Mouse (Mus musculus): ENCODE results near the gene Ruvbl2.
A peak's percentile ranks its signal among the peaks of the same experiment; 100 is the strongest.

Gene Ruvbl2

DNA sequence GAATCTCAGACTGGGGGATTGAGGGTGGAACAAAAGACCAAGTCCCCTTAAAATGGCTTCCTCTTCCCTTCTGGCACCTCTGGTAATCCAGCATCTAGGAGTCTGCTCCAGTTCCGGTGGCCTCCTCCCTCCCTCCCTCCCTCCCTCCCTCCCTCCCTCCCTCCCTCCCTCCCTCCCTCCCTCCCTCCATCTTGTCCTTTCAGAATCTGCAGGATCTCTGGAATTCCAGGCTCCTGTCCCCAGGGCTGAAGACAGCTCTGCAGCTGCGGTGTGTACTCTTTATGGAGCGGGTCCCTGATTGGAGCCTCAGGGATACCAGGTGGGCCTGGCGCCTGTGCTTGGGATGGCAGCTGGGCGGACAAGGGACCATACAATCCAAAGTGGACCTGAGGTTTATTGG is 23.4 kb upstream of the Ruvbl2 start:
- no peak for DNase-seq (ENCODE audit: low spot score)

DNA sequence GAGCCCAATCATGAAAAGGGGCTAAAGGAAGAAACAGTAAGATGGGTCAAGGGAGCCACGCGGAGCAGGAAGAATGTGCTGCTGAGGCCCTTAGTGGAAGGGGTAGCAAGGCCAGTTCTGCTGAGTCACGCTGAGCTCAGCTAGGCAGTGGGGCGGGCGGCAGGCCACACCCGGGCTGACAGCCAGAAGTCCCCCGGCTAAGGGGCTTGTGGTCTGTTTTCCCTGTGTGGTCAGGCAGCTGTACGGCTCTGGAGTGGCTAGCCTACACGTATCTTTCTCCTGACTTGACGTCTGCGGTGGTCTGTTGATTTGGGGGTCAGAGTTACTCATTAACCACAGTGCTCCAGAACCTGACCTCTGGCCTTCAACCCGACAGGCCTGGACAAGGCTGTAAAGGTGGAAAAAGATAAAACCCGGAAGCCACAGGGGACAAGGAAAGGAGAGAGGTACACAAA is 23.0 kb upstream of the Ruvbl2 start:
- DNase-seq (ENCODE audit: low spot score), result no peak

GRCm38 (mm10) chr7:45460377-45460776 is 22.5 kb upstream of the Ruvbl2 start:
- DNase-seq (ENCODE audit: low spot score), result no peak

DNA sequence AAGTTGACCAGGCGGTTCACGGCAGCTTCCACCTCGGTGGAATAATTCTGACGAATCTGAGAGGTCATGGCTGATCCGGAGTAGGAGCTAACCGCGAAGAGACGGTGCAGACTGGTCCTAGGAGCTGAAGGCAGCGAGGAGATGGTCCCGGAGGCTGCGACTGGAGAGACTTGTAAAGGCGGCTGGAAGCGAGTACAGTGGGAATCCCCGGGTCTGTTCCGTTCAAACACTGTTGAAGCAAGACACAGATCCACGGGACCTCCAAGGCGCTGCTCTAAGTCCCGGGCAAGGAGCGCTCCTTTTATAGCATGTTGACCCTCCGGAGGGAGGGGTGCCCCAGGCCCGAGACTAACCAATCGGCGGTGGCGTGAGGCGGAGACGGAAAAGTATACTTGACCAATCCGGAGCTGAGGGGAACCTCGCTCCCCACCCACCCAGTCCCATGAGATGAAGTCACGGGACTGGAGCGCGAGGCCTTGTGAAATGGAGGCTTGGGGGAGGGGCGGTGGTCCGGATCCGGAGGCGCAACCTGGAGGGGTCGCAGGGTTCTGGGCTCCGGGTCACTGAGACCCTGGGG is 21.8 kb upstream of the Ruvbl2 start, which contains the start of gene Ftl1:
Gene Ftl1, minus strand, starts transcription at position 321 of the 577 bp plus-strand sequence.
- peak; percentile 94 for DNase-seq (ENCODE audit: low spot score)

GRCm38 (mm10) chr7:45458748-45459563 is 21.1 kb upstream of the Ruvbl2 start:
- peak; percentile 56 for DNase-seq (ENCODE audit: low spot score)

- DNase-seq (ENCODE audit: low spot score), result no peak
These were observed 19.5 kb upstream of the Ruvbl2 start for GRCm38 (mm10) chr7:45457204-45458060.

DNA sequence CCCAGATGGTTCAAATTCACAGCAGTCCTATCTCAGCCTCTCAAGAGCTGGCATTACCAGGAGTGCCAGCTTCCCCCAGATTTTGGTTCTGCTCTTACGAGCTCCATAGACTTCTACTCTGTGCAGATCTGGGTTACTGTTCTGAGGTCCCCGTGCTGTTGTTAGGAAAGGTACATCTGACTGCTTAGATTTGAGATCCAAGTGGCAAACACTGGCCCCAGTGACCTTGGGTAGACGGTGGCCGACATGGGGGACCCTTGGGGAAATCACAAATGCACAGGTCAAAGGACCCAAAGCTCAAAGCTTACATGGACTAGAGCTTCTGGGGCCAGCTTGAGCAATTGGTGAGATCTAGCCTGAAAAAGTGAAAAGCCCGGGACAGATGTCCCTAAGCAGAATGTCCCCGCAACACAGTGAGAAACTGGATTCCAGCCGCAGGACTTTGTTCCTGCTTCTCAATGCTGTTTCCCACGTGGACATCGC is 18.9 kb upstream of the Ruvbl2 start:
- no peak for DNase-seq (ENCODE audit: low spot score)

DNA sequence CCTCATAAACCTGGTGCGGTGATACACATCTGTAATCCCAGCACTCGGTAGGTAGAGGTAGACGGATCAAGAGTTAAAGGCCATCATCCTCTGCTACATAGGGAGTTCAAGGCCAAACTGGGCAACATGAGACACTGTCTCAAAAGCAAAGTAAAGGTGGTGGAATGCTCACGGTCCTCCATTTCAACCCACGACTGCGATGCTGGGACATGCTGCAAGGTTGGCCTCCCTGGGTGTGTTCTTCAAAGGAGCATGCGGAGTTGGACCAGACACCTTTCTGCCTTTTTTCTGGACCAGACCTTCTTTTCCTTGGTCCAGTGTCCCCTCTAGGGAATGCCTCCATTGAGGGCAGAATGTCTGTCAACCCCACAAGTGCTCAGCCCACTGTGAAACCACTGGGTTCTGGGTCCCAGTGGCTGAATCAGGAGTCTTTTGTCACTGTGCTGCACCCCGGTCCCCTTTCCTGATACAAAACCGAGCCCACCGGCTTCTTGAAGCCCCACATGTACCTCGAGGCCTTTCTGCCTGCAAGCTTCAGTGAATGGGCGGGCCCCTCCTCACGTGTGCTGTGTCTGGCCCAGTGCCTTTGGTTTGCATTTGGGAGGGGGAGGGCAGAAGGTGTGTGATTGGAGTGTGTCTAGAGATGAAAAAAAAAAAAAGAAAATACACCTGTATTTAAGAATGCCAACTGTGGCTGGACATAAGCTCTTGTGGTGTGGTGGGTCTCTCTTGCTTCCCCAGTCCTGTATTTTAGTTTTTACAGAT is 18.2 kb upstream of the Ruvbl2 start:
- DNase-seq (ENCODE audit: low spot score), result no peak

GRCm38 (mm10) chr7:45454971-45455370 is 17.1 kb upstream of the Ruvbl2 start:
- DNase-seq (ENCODE audit: low spot score), result no peak

DNA sequence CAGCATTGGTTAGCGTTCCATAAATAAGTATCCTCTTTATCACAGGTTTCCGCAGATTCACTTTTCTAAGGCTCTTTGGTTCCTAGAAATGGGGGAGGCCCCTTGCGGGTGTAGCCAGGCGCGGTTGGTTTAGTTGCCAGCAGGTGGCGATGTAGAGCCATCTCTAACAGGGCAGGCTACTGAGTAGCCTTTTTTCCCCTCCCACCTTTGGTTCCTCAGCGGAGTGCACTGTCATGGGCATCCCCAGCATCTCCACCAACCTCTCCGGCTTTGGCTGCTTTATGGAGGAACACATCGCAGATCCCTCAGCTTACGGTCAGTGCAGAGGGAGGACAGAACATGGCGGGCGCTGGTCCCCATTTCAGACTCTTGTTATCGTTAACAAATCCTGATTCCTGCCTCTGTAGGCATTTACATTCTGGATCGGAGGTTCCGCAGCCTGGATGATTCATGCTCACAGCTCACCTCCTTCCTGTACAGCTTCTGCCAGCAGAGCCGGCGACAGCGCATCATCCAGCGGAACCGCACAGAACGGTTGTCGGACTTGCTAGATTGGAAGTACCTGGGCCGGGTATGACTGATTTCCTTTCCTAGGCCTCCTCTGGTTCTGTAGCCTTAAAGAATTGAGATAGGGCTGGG is 13.6 kb upstream of the Ruvbl2 start:
- no peak for DNase-seq (ENCODE audit: low spot score)

GRCm38 (mm10) chr7:45449974-45450373 is 12.1 kb upstream of the Ruvbl2 start:
- DNase-seq (ENCODE audit: low spot score), result no peak

DNA sequence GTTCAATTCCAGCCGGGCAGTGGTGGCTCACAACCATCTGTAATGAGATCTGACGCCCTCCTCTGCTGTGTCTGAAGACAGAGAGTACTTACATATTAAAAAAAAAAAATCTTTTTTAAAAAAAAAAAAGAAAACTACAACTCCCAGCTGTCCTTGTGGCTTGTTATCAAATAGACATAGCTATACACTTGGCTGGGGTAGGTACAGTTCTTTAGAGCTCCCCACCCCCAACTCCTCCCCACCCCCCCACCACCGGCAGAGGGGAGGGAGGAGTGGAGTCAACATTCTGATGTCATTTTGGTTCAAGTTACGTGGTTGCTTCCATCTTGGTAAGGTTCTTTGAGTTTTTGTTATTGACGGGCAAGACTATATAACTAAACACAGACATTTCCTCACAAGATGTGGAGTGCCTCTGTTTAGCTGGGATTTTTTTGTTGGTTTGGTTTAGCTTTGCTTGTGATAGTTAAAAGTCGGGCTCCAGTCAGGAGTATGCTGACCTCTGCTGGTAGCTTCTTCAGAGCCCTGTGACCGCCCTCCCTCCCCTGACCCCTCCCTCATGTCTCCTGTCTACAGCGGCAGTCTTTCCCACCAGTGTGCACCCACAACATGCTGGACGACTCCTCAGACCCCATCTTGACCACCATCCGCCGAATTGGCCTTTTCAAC is 9.6 kb upstream of the Ruvbl2 start:
- DNase-seq (ENCODE audit: low spot score), result no peak

GRCm38 (mm10) chr7:45446589-45446988 is 8.7 kb upstream of the Ruvbl2 start:
- DNase-seq (ENCODE audit: low spot score), result no peak

- no peak for DNase-seq (ENCODE audit: low spot score)
These were observed 5.9 kb upstream of the Ruvbl2 start for GRCm38 (mm10) chr7:45443526-45444420.

- no peak for DNase-seq (ENCODE audit: low spot score)
These were observed 850 bp downstream of the Ruvbl2 start for GRCm38 (mm10) chr7:45437046-45437445.

DNA sequence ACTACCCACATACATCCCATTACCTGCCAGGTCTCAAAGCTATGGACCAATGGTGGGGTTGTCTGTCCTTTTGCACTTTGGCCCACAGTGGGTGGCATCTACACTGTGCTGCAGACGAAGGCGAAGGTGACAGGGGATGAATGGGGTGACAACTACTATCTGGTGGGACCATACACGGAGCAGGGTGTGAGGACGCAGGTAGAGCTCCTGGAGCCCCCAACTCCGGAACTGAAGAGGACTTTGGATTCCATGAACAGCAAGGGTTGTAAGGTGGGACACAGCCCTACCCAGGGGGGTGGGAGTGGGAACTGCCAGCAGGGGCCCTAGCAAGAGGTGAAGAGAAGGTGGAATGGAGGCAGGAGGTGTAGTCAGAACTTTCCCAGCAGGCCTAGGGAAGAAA is 1.5 kb downstream of the Ruvbl2 start:
- no peak for DNase-seq (ENCODE audit: low spot score)

GRCm38 (mm10) chr7:45435038-45435437 is 2.9 kb downstream of the Ruvbl2 start:
- no peak for DNase-seq (ENCODE audit: low spot score)

GRCm38 (mm10) chr7:45434203-45435015 is 3.5 kb downstream of the Ruvbl2 start, which contains the start of gene Gys1:
Gene Gys1 (plus strand): TSS chr7:45434844.
- peak; percentile 98 for DNase-seq (ENCODE audit: low spot score)

- DNase-seq (ENCODE audit: low spot score), result no peak
These were observed 4.1 kb downstream of the Ruvbl2 start for GRCm38 (mm10) chr7:45433835-45434202.
